Mouse (Mus musculus) limb, embryonic 11.5 days (tissue): ENCODE data around the gene Mpi. TPM values are rescaled to one million over a fixed set of nuclear protein-coding genes. Genes with fewer than 3 reads are reported as not detected.

Source experiments
- ATAC-seq: fragments of 200-750 bp; cut with Nextera tagmentation; 2 replicates; pipeline ENCODE4 v1.8.0; 2017; ENCODE audit warnings: low read depth; ENCODE audit not compliant: insufficient number of reproducible peaks, low FRiP score, low TSS enrichment
- DNase-seq: peaks from one replicate; pipeline ENCODE4 v3.0.0-alpha.2; 2015; ENCODE audit warnings: low spot score
- H3K27ac ChIP-seq: fragments of 300-500 bp; sonication (generic); replicated peaks from 2 replicates; pipeline ENCODE4 v1.5.1; 2014; ENCODE audit warnings: low read depth, mild to moderate bottlenecking, low read length
- H3K27me3 ChIP-seq: fragments of 300-500 bp; sonication (generic); 2 replicates; pipeline ENCODE4 v1.6.1; 2014; ENCODE audit warnings: mild to moderate bottlenecking, low read length, mixed read lengths; ENCODE audit not compliant: control insufficient read depth, insufficient read depth
- H3K36me3 ChIP-seq: fragments of 300-500 bp; sonication (generic); 2 replicates; pipeline ENCODE4 v1.6.1; 2014; ENCODE audit warnings: mild to moderate bottlenecking, low read length, moderate library complexity, mixed read lengths; ENCODE audit not compliant: control insufficient read depth, insufficient read depth
- H3K4me1 ChIP-seq: fragments of 300-500 bp; sonication (generic); 2 replicates; pipeline ENCODE4 v1.6.1; 2014; ENCODE audit warnings: low read length, mixed read lengths; ENCODE audit not compliant: control insufficient read depth, insufficient read depth
- H3K4me2 ChIP-seq: fragments of 300-500 bp; sonication (generic); 2 replicates; pipeline ENCODE4 v1.6.1; 2014; ENCODE audit warnings: low read depth, mild to moderate bottlenecking, moderate library complexity; ENCODE audit not compliant: severe bottlenecking
- H3K4me3 ChIP-seq: fragments of 300-500 bp; sonication (generic); 2 replicates; pipeline ENCODE4 v1.5.1; 2014; ENCODE audit warnings: low read depth, low read length
- H3K9ac ChIP-seq: fragments of 300-500 bp; sonication (generic); 2 replicates; pipeline ENCODE4 v1.6.1; 2014; ENCODE audit warnings: mild to moderate bottlenecking, low read length
- H3K9me3 ChIP-seq: fragments of 300-500 bp; sonication (generic); 2 replicates; pipeline ENCODE4 v1.6.1; 2016; ENCODE audit warnings: low read length; ENCODE audit not compliant: control insufficient read depth
- WGBS: fragments of 180-500 bp; shearing (Covaris S2); extraction: QIAGEN DNeasy Blood & Tissue Kit; methylation state at CpG from one replicate; pipeline ENCODE4 v1.1.7; 2014; 5-methylcytosine and 5-hydroxymethylcytosine counted together
- polyA plus RNA-seq: library from polyadenylated mRNA; unstranded; fragments of >200 nt; fragmentation: Nextera tagmentation; extraction: Ambion mirVana; gene quantifications from 2 replicates; pipeline ENCODE4 v1.2.1, GENCODE M21; 2014

The Mpi gene
- polyA plus RNA-seq, 1 experiment from 2014 or later = 43.5 TPM

DNA sequence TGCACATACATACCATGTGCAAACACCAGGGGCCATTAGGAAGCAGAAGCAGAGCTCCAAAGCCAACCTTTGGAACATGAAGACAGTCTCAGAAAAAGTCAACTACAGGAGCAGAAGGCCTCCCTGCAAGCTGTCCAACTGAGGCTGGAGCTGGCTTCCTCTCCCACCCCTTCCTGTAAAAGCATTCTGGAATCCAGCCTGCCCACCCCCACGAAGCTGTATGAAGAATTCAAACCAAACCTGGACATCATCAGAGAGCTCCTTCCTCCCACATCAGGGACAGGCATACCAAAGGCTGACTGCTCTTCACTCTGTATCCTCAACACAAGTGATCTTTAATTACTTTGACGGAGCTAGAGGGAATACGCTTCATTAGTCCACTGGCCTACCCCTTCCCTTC, 8.6 kb downstream of the Mpi start:
- H3K36me3 ChIP-seq = peaks cover 20% of the 10 kb centered on the region; the same call in 1 of the 2 replicates
- DNase-seq (no peak), ATAC-seq (no peak)
- no peak overlapping the region for H3K4me2 ChIP-seq
- no peak overlapping the region for H3K27ac ChIP-seq
- WGBS = 91% methylated on average over 3 of the region's 3 CpGs
- no peaks in the 10 kb centered on the region for H3K4me1 ChIP-seq
- no peak overlapping the region for H3K4me3 ChIP-seq
- no peaks in the 10 kb centered on the region for H3K27me3 ChIP-seq
- H3K9ac ChIP-seq = no peak overlapping the region
- H3K9me3 ChIP-seq = no peaks in the 10 kb centered on the region

DNA sequence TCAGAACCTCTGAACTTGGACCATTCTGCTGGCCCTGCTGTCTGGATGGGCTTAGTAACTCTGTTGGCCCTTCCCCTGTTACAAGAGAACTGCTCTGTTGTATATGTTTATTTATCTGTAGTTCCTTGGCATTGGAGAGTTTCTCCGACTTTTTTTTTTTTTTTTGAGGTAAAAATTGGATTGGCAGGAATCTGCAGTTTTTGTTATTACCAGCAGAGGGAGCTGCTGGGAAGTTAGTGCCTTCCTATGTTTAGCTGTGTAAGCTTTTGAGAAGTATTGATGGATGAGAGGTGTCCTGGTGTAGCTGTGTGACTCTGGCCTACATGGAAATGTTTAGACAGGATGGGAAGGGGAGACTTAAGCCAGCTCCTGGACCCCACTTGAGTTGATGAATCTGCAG, 11.3 kb downstream of the Mpi start:
- Histone ChIP-seq H3K4me1 (peaks cover 9% of the 10 kb centered on the region), H3K4me3 (no peak overlapping the region), H3K36me3 (peaks cover 9% of the 10 kb centered on the region; the same call in 1 of the 2 replicates), H3K9me3 (no peaks in the 10 kb centered on the region), H3K27me3 (no peaks in the 10 kb centered on the region), H3K4me2 (no peak overlapping the region), H3K27ac (no peak overlapping the region), H3K9ac (no peak overlapping the region)
- WGBS = 0% methylated on average over 1 of the region's 1 CpGs
- ATAC-seq = no peak
- peak; percentile 56 for DNase-seq

DNA sequence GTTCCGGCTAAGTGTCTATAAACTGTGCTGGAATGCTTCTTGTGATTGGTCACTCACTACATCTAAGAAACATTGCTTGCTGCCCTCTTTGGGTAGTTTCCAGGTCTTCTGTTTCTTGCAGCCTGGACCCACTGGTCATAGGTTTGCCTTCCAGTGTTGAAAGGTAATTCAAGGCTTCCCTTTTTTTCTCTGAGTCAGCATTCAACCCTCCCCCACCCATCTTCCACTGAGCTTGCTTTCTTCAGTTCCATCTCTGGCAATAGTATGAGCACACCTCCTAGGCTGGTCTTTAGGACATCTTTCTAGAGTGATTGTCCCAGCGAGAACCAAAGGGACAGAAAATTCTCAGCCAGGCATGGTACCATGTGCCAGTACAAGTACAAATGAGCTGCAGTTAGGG, 13.0 kb downstream of the Mpi start:
- Histone ChIP-seq H3K9ac (no peak overlapping the region), H3K4me2 (no peak overlapping the region), H3K4me3 (no peak overlapping the region), H3K9me3 (no peaks in the 10 kb centered on the region), H3K4me1 (peaks cover 9% of the 10 kb centered on the region), H3K36me3 (peaks cover 7% of the 10 kb centered on the region; the same call in 1 of the 2 replicates), H3K27me3 (no peaks in the 10 kb centered on the region), H3K27ac (no peak overlapping the region)
- no peak for DNase-seq
- no peak for ATAC-seq
- WGBS = 85% methylated on average over 2 of the region's 2 CpGs

- under 1% methylated on average over 24 of the region's 24 CpGs for WGBS
- DNase-seq (no peak), ATAC-seq (peak; percentile 58)
- H3K4me1 ChIP-seq = peaks cover 9% of the 10 kb centered on the region
- H3K4me3 ChIP-seq = peak overlapping the region; percentile 77
- peaks cover 3% of the 10 kb centered on the region; the same call in 1 of the 2 replicates for H3K36me3 ChIP-seq
- H3K27ac ChIP-seq = peak overlapping the region; percentile 58; the same call in 1 of the 2 replicates
- H3K9me3 ChIP-seq = no peaks in the 10 kb centered on the region
- peak overlapping the region; percentile 73 for H3K4me2 ChIP-seq
- H3K9ac ChIP-seq = peak overlapping the region; percentile 80
- H3K27me3 ChIP-seq = no peaks in the 10 kb centered on the region
Measured at GRCm38 (mm10) chr9:57537728-57538181, 14.8 kb downstream of the Mpi start.

- peaks cover 9% of the 10 kb centered on the region for H3K4me1 ChIP-seq
- H3K4me3 ChIP-seq = peak within 1 kb of the TSS; percentile 77
- peaks cover 8% of the 10 kb centered on the region; the same call in 1 of the 2 replicates for H3K36me3 ChIP-seq
- H3K9me3 ChIP-seq = no peaks in the 10 kb centered on the region
- ATAC-seq (peak; percentile 81), DNase-seq (peak; percentile 89)
- peak within 1 kb of the TSS; percentile 58; the same call in 1 of the 2 replicates for H3K27ac ChIP-seq
- 3% methylated on average over 45 of the region's 45 CpGs for WGBS
- H3K4me2 ChIP-seq = peak within 1 kb of the TSS; percentile 73
- no peaks in the 10 kb centered on the region for H3K27me3 ChIP-seq
- H3K9ac ChIP-seq = peak within 1 kb of the TSS; percentile 80
Measured at GRCm38 (mm10) chr9:57537044-57537727, 15.4 kb downstream of the Mpi start, which contains the start of gene Fam219b. Gene Fam219b, plus strand, starts transcription at chr9:57537528.

DNA sequence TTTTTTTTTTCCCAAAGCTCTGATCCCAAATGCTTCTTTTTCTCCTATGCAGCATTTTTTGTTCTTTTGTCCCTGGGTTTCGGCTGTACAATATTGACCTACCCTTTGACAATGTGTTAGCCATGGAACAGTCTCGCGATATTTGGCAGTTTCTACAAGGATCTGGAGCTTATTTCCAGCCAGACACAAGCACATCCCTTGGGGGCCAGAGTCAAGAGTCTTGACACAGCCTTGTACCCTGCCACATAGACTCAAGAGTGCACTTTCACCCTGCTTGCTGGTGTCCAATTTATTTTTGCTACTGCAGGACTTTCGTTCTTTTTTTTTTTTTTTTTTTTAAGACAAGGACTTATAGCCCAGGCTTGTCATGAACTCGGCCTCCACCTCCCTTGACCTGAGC, 16.2 kb downstream of the Mpi start:
- Histone ChIP-seq H3K9ac (no peak overlapping the region), H3K4me1 (peaks cover 9% of the 10 kb centered on the region), H3K4me2 (no peak overlapping the region), H3K4me3 (peak overlapping the region; percentile 77), H3K27ac (no peak overlapping the region), H3K9me3 (no peaks in the 10 kb centered on the region), H3K27me3 (no peaks in the 10 kb centered on the region), H3K36me3 (peaks cover 8% of the 10 kb centered on the region; the same call in 1 of the 2 replicates)
- WGBS = 89% methylated on average over 5 of the region's 5 CpGs
- ATAC-seq (no peak), DNase-seq (no peak)

DNA sequence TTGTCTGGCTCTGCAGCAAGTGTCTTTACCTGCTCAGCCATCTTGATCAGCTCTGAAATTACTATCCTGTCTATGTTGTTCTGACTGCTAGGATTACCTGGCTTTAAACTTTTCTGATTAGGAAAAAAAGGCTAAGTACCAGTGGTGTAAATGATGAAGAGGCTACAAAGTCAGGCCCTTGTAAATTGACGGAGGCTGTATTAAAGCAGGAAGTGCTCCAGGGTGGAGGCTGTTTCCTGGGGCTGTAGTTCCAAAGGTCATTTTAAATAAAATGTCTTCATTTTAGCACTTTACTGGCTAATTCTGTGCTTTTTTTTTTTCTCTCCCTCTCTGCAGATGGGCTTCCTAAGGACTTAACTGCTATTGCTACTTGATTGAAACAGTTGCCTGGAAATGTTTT, 20.6 kb downstream of the Mpi start:
- H3K27me3 ChIP-seq = no peaks in the 10 kb centered on the region
- H3K36me3 ChIP-seq = peaks cover 8% of the 10 kb centered on the region; the same call in 1 of the 2 replicates
- no peak overlapping the region for H3K9ac ChIP-seq
- no peak for DNase-seq
- ATAC-seq = no peak
- 68% methylated on average over 1 of the region's 1 CpGs for WGBS
- no peaks in the 10 kb centered on the region for H3K4me1 ChIP-seq
- no peak overlapping the region for H3K4me2 ChIP-seq
- H3K27ac ChIP-seq = no peak overlapping the region
- H3K4me3 ChIP-seq = no peak overlapping the region
- H3K9me3 ChIP-seq = no peaks in the 10 kb centered on the region

- Histone ChIP-seq H3K36me3 (no peaks in the 10 kb centered on the region), H3K27ac (no peak overlapping the region), H3K27me3 (no peaks in the 10 kb centered on the region), H3K4me1 (peaks cover 7% of the 10 kb centered on the region; the same call in 1 of the 2 replicates), H3K4me3 (no peak overlapping the region), H3K9ac (no peak overlapping the region), H3K4me2 (no peak overlapping the region), H3K9me3 (no peaks in the 10 kb centered on the region)
- no peak for ATAC-seq
- no peak for DNase-seq
Measured at GRCm38 (mm10) chr9:57526435-57526834, 26.1 kb downstream of the Mpi start.
